Mouse (Mus musculus) liver, adult 2 months (tissue): ENCODE measurements around the gene Tgtp2. TPM values are rescaled to one million over a fixed set of nuclear protein-coding genes. Genes with fewer than 3 reads are reported as not detected.

Experiments used
- DNase-seq: peaks from one replicate; pipeline ENCODE4 v3.0.0-alpha.2; 2011; ENCODE audit warnings: low read depth, low spot score; ENCODE audit errors: extremely low read depth
- H3K27ac ChIP-seq: fragments of 200-500 bp; replicated peaks from 2 replicates; pipeline ENCODE4 v1.5.1; 2012; ENCODE audit warnings: low read depth, mild to moderate bottlenecking, control low read depth, inconsistent platforms, low read length; ENCODE audit not compliant: insufficient read depth
- H3K27me3 ChIP-seq: fragments of 200-500 bp; 2 replicates; pipeline ENCODE4 v1.6.1; 2012; ENCODE audit warnings: mild to moderate bottlenecking, moderate library complexity, low read length, inconsistent platforms; ENCODE audit not compliant: control insufficient read depth, insufficient read depth
- H3K36me3 ChIP-seq: fragments of 200-500 bp; 2 replicates; pipeline ENCODE4 v1.6.1; 2012; ENCODE audit warnings: low read length, inconsistent platforms; ENCODE audit not compliant: control insufficient read depth, insufficient read depth
- H3K4me1 ChIP-seq: fragments of 200-500 bp; 2 replicates; pipeline ENCODE4 v1.6.1; 2011; ENCODE audit warnings: low read length; ENCODE audit not compliant: control insufficient read depth, insufficient read depth
- H3K4me3 ChIP-seq: fragments of 200-500 bp; 2 replicates; pipeline ENCODE4 v1.5.1; 2011; ENCODE audit warnings: low read depth, mild to moderate bottlenecking, control low read depth, low read length, moderate library complexity; ENCODE audit not compliant: insufficient read depth
- H3K79me2 ChIP-seq: fragments of 200-500 bp; 2 replicates; pipeline ENCODE4 v1.6.1; 2012; ENCODE audit warnings: inconsistent platforms, mild to moderate bottlenecking, low read length, moderate library complexity; ENCODE audit not compliant: control insufficient read depth, insufficient read depth
- H3K9ac ChIP-seq: fragments of 200-500 bp; 2 replicates; pipeline ENCODE4 v1.6.1; 2012; ENCODE audit warnings: low read depth, mild to moderate bottlenecking, control low read depth, inconsistent platforms, low read length
- CTCF ChIP-seq: fragments of 200-500 bp; IDR thresholded peaks from 2 replicates; pipeline ENCODE4 v1.5.1; 2011; ENCODE audit warnings: low read depth, low read length, control low read depth
- POLR2A ChIP-seq: fragments of 200-500 bp; IDR thresholded peaks from 2 replicates; pipeline ENCODE4 v1.6.1; 2011; ENCODE audit warnings: low read length, control low read depth; ENCODE audit not compliant: insufficient read depth; ENCODE audit errors: extremely low read depth
- WGBS: fragments of 180-500 bp; shearing (Covaris S2); methylation state at CpG from one replicate; pipeline ENCODE4 v1.1.7; 2018; 5-methylcytosine and 5-hydroxymethylcytosine counted together
- polyA plus RNA-seq: library from polyadenylated mRNA; depleted of rRNA; stranded (reverse); fragments of >200 nt; gene quantifications from 2 replicates; pipeline ENCODE4 v1.2.3, GENCODE M21; 2012
- total RNA-seq: library from RNA; depleted of rRNA; stranded (reverse); fragments of >200 nt; gene quantifications from 2 replicates; pipeline ENCODE4 v1.2.3, GENCODE M21; 2014

Tgtp2 gene
- total and polyA plus RNA-seq, 2 experiments: 1.3 to 6.9 TPM

DNA sequence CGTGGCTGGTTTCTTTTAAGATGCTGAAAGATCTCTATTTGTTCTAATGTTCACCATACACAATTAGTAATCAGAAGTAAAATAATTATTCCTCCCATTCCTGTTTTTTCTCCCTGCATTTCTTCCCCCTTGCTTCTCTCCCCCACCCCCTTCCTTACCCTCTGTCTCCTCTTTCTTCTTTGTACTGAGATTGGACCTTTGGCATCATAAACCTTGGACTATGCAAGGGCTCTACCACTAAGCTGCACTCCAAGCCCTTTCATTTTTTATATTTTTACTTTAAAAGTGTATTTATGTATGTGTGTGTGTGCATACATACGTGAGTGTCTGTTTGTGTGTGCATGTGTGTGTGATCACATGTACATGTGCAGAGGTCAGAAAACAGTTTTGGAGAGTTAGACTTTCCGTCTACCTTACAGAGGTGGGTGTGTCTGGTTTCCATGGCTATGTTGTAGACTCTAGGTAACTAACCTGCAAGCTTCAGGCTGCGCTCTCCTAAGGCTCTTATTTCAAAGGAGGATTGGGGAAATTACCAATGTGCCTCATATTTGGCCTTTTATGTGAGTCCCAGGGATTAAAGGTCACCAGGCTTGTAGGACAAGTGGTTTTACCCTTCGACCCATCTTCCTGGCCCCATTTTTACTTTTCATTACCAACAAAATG is 25.1 kb upstream of the Tgtp2 start:
- no peak overlapping the region for H3K9ac ChIP-seq
- H3K4me3 ChIP-seq: no peak overlapping the region
- peaks cover 34% of the 10 kb centered on the region for H3K4me1 ChIP-seq
- peak overlapping the region; percentile 34; the same call in 1 of the 2 replicates for H3K27ac ChIP-seq
- peak; percentile 89 for DNase-seq
- no peaks in the 10 kb centered on the region; the same call in 1 of the 2 replicates for H3K79me2 ChIP-seq
- TF ChIP-seq CTCF: no peak
- no peak for TF ChIP-seq POLR2A
- H3K36me3 ChIP-seq: no peaks in the 10 kb centered on the region
- WGBS: 37% methylated on average over 5 of the region's 5 CpGs
- H3K27me3 ChIP-seq: no peaks in the 10 kb centered on the region

DNA sequence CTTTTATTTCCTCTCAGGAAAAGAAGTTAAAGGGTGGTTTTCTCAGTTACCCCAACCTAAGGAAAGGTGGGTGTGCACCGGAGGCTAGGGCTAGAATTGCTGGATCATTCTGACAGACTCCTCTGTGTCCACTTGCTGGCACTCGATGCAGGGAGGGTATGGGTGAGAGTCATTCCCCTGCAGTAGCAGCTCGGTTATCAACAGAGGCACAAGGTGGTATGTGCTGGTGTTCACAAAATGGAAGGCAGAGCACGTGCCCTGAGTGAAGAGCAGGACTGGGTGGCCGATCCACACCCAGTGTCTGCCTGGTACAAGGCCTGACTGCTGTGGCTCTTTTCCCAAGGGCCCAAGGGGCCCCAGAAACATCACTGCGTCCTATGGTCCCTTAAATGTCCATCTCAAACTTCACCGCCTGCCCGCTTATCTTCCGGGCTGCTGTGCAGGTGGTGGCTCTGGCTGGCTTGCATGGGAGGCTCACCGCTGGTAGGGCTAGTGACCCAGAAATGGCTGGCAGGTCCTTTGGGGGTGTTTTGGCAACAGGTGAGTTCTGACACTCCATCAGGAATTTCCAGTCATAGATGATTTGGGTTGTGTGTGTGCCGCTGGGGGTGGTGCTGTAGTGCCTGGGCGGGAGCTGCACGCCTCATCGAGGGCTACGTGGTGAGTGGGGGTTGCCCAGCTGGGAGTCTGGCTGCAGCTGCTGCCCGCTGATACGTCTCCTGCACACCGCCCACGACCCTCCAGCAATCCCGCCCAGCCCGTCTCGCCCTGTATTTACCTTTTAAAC is 24.0 kb upstream of the Tgtp2 start:
- H3K27me3 ChIP-seq: no peaks in the 10 kb centered on the region
- H3K79me2 ChIP-seq: no peaks in the 10 kb centered on the region; the same call in 1 of the 2 replicates
- peaks cover 42% of the 10 kb centered on the region for H3K4me1 ChIP-seq
- no peaks in the 10 kb centered on the region for H3K36me3 ChIP-seq
- WGBS: 13% methylated on average over 22 of the region's 22 CpGs
- H3K27ac ChIP-seq: peak overlapping the region; percentile 84
- TF ChIP-seq POLR2A (no peak), CTCF (no peak)
- peak overlapping the region; percentile 65 for H3K4me3 ChIP-seq
- peak overlapping the region; percentile 47 for H3K9ac ChIP-seq
- DNase-seq: peak; percentile 66

DNA sequence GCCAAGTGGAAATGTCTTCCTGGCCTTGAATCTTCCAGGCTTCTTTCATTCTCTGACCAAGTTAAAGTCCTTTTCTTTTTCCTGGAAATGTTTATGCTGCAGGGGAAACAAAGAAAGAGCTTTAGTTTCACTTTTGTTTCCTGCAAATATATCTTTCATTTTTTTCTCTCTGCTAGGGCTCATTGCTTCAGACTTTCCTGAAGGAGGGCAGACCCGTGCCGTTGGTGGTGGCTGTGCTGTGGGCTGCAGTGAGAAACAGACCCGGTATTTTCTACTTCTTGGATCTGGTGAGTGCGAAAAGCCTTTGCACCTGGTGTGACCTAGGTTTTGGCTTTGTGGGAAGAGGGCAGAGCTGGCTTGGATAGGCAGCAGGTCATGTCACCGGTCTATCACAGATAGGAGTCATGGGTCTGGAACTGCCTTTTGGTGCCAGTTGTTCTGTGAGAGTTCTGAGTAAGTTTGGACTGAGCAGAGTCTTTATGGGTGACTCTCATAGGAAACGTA is 22.9 kb upstream of the Tgtp2 start:
- WGBS: 5% methylated on average over 6 of the region's 6 CpGs
- Histone ChIP-seq H3K79me2 (no peaks in the 10 kb centered on the region; the same call in 1 of the 2 replicates), H3K27me3 (no peaks in the 10 kb centered on the region), H3K4me3 (peak overlapping the region; percentile 32), H3K36me3 (no peaks in the 10 kb centered on the region), H3K9ac (peak overlapping the region; percentile 30), H3K27ac (peak overlapping the region; percentile 73), H3K4me1 (peaks cover 43% of the 10 kb centered on the region)
- no peak for TF ChIP-seq POLR2A
- no peak for TF ChIP-seq CTCF
- DNase-seq: peak; percentile 91

DNA sequence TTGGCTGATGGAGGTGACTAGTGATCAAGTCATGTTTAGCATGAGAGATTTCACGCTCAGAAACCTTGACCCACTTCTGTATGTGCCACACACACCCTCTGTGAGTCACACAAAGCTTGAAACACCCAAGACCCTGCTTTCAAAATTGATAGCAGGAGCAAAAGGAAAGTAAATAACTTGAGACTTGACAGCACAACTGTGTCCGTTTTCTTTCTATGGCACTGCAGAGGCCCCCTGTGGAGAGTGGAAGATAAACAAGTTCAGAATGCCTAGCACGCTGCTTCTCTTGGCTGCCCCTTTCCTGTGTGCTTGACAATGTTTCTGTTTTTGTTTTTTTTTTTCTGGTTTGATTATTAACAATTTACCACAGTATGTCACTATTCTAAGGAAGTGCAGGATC is 20.9 kb upstream of the Tgtp2 start:
- H3K9ac ChIP-seq: peak overlapping the region; percentile 29; the same call in 1 of the 2 replicates
- no peak overlapping the region for H3K4me3 ChIP-seq
- peak; percentile 30 for DNase-seq
- H3K79me2 ChIP-seq: no peaks in the 10 kb centered on the region; the same call in 1 of the 2 replicates
- H3K4me1 ChIP-seq: peaks cover 34% of the 10 kb centered on the region
- TF ChIP-seq CTCF (peak; percentile 30; the same call in 1 of the 2 replicates), POLR2A (no peak)
- 4% methylated on average over 3 of the region's 3 CpGs for WGBS
- no peaks in the 10 kb centered on the region for H3K27me3 ChIP-seq
- H3K36me3 ChIP-seq: no peaks in the 10 kb centered on the region
- H3K27ac ChIP-seq: peak overlapping the region; percentile 71

DNA sequence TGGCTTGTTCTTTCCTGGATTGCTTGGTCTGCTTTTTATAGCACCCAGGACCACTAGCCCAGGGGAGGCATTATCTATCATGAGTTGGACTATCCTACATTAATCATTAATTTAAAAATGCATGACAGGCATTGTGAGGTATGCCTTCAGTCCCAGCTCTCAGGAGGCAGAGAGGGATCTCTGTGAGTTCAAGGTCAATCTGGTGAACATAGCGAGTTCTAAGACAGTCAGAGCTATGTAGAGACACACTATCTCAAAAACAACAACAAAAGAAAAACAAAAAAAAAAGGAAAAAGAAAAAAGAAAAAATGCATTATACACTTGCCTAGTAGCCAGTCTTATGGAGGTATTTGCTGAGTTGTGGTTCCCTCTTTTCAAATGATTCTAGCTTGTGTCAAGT is 20.4 kb upstream of the Tgtp2 start:
- Histone ChIP-seq H3K36me3 (no peaks in the 10 kb centered on the region), H3K4me1 (peaks cover 32% of the 10 kb centered on the region), H3K27ac (peak overlapping the region; percentile 71), H3K9ac (no peak overlapping the region), H3K27me3 (no peaks in the 10 kb centered on the region), H3K79me2 (no peaks in the 10 kb centered on the region; the same call in 1 of the 2 replicates), H3K4me3 (no peak overlapping the region)
- WGBS: 36% methylated on average over 1 of the region's 1 CpGs
- TF ChIP-seq POLR2A (no peak), CTCF (no peak)
- DNase-seq: no peak
